Comparison of ENCODE assay signal across 8 mouse cellular contexts in genomic region chr12:80885301-80886288, GRCm38 (mm10). TPM values are rescaled to one million over a fixed set of nuclear protein-coding genes. Genes with fewer than 3 reads are reported as not detected.
DNase-seq lines count a peak whose midpoint lies in the region; ATAC-seq and TF ChIP-seq lines count a peak whose summit lies in the region.

No protein-coding gene starts in this region.

- TF ChIP-seq EP300 in heart, postnatal 0 days (IDR thresholded peaks at IDR 0.05; ENCODE audit: low read depth): no peak

- no peaks in the 10 kb centered on the region for H3K27me3 ChIP-seq in embryonic facial prominence, embryonic 10.5 days (replicated peaks; ENCODE audit: low read depth, poor library complexity, severe bottlenecking)
- no peaks in the 10 kb centered on the region for H3K27me3 ChIP-seq in heart, postnatal 0 days (ENCODE audit: control insufficient read depth, insufficient read depth, low read length)
- H3K27me3 ChIP-seq in limb, embryonic 10.5 days (ENCODE audit: low read depth, poor library complexity, severe bottlenecking): no peaks in the 10 kb centered on the region

- H3K4me3 ChIP-seq in embryonic facial prominence, embryonic 10.5 days: peak overlapping the region; percentile 12; the same call in 1 of the 2 replicates
- H3K4me3 ChIP-seq in heart, postnatal 0 days (ENCODE audit: low read depth, low read length): peak overlapping the region; percentile 23; the same call in 1 of the 2 replicates
- peak overlapping the region; percentile 33 for H3K4me3 ChIP-seq in limb, embryonic 10.5 days

- no peak for TF ChIP-seq CTCF in heart, postnatal 0 days (IDR thresholded peaks at IDR 0.05; ENCODE audit: low read depth)

- H3K27ac ChIP-seq in embryonic facial prominence, embryonic 10.5 days (replicated peaks): no peak overlapping the region
- peak overlapping the region; percentile 32 for H3K27ac ChIP-seq in heart, postnatal 0 days (ENCODE audit: low read depth)
- no peak overlapping the region for H3K27ac ChIP-seq in limb, embryonic 10.5 days

- no peaks in the 10 kb centered on the region for H3K36me3 ChIP-seq in embryonic facial prominence, embryonic 10.5 days (replicated peaks)
- H3K36me3 ChIP-seq in heart, postnatal 0 days (replicated peaks; ENCODE audit: control insufficient read depth, insufficient read depth, low read length): 0 out of 2 replicates have a peak, but pooled peaks cover 4% of the 10 kb centered on the region
- H3K36me3 ChIP-seq in limb, embryonic 10.5 days: 0 out of 2 replicates have a peak, but pooled peaks cover 2% of the 10 kb centered on the region

- no peak overlapping the region for H3K9ac ChIP-seq in heart, postnatal 0 days (replicated peaks; ENCODE audit: low read depth, low read length)

- ATAC-seq in heart, postnatal 0 days (ENCODE audit: insufficient read depth, low read depth): peak; percentile 73

- H3K4me1 ChIP-seq in embryonic facial prominence, embryonic 10.5 days: peaks cover 12% of the 10 kb centered on the region
- H3K4me1 ChIP-seq in heart, postnatal 0 days (ENCODE audit: control insufficient read depth, insufficient read depth): 0 out of 2 replicates have a peak, but pooled peaks cover 4% of the 10 kb centered on the region
- H3K4me1 ChIP-seq in limb, embryonic 10.5 days: peaks cover 11% of the 10 kb centered on the region

- peaks cover 4% of the 10 kb centered on the region; the same call in 1 of the 2 replicates for H3K9me3 ChIP-seq in embryonic facial prominence, embryonic 10.5 days
- H3K9me3 ChIP-seq in heart, postnatal 0 days (replicated peaks; ENCODE audit: control insufficient read depth, low read length): no peaks in the 10 kb centered on the region
- H3K9me3 ChIP-seq in limb, embryonic 10.5 days (replicated peaks): no peaks in the 10 kb centered on the region

- H3K4me2 ChIP-seq in heart, postnatal 0 days (ENCODE audit: low read depth, low read length): peak overlapping the region; percentile 53

- DNase-seq in cerebellum, adult 9-10 months: peak; percentile 14
- DNase-seq in cerebellum, postnatal 36 days: no peak
- peak; percentile 50 for DNase-seq in embryonic facial prominence, embryonic 10.5 days (ENCODE audit: low spot score)
- peak; percentile 30 for DNase-seq in heart, postnatal 0 days (ENCODE audit: low spot score)
- peak; percentile 45 for DNase-seq in limb, embryonic 10.5 days (ENCODE audit: low spot score)
- peak; percentile 50 for DNase-seq in mesoderm, embryonic 11.5 days (ENCODE audit: low read depth, low spot score)
- no peak for DNase-seq in right cerebral cortex, postnatal 14 days
- DNase-seq in layer of hippocampus, postnatal 10 days (ENCODE audit: low spot score in 2 of 2): no peak

- 52% methylated on average over 15 of the region's 15 CpGs for WGBS in embryonic facial prominence, embryonic 10.5 days
- 26% methylated on average over 15 of the region's 15 CpGs for WGBS in heart, postnatal 0 days
- 51% methylated on average over 15 of the region's 15 CpGs for WGBS in limb, embryonic 10.5 days

RNA-seq across cellular contexts. Expression of gene Srsf5, which starts 59.7 kb away (rescaled TPM):
- 477 and 521 TPM in 2 replicates for polyA plus RNA-seq in embryonic facial prominence, embryonic 10.5 days (2016; fragmentation: Nextera tagmentation; extraction: Ambion mirVana)
- total RNA-seq in heart, postnatal 0 days (2014; rRNA removed; ENCODE audit: low replicate concordance): 227 and 333 TPM in 2 replicates
- polyA plus RNA-seq in heart, postnatal 0 days (2015; fragmentation: Nextera tagmentation; extraction: Ambion mirVana): 204 and 275 TPM in 2 replicates
- polyA plus RNA-seq in limb, embryonic 10.5 days (2016; fragmentation: Nextera tagmentation; extraction: Ambion mirVana): 411 and 501 TPM in 2 replicates
- 100 to 1,000 TPM; 399 to 525 TPM for total RNA-seq in layer of hippocampus, postnatal 10 days (2021)

Comparison
In these comparisons a context has a peak if more than half of its experiments do, and no peak if none do; other contexts are left out.
1. DNase-seq: peak in cerebellum, adult 9-10 months (single experiment), embryonic facial prominence, embryonic 10.5 days (single experiment), heart, postnatal 0 days (single experiment), limb, embryonic 10.5 days (single experiment) and mesoderm, embryonic 11.5 days (single experiment); none in cerebellum, postnatal 36 days (0 of 2), right cerebral cortex, postnatal 14 days (single experiment) and layer of hippocampus, postnatal 10 days (0 of 2).
2. Peak in every context shown above with its lines, with median percentiles within 50 percentile points of each other: H3K4me3 ChIP-seq.